Mouse (Mus musculus): Measurements from ENCODE around the gene Cmklr1. TPM values are rescaled to one million over a fixed set of nuclear protein-coding genes. Genes with fewer than 3 reads are reported as not detected.

Cmklr1 gene
- polyA plus RNA-seq, 1 experiment from 2014 or later, result 1.7 TPM

- no peak overlapping the region for H3K27ac ChIP-seq (replicated peaks)
- no peaks in the 10 kb centered on the region for H3K9me3 ChIP-seq (replicated peaks)
- no peak overlapping the region for H3K4me3 ChIP-seq (replicated peaks)
- WGBS (ENCODE audit: insufficient replicate concordance), result 77% methylated on average over 4 of the region's 4 CpGs
- no peak overlapping the region for H3K4me2 ChIP-seq
- no peaks in the 10 kb centered on the region for H3K27me3 ChIP-seq
- no peaks in the 10 kb centered on the region for H3K36me3 ChIP-seq (replicated peaks)
- no peak for ATAC-seq (ENCODE audit: insufficient read depth)
- H3K9ac ChIP-seq, result no peak overlapping the region
- H3K4me1 ChIP-seq (replicated peaks), result no peaks in the 10 kb centered on the region
Measured at GRCm38 (mm10) chr5:113679509-113679908, 29.3 kb upstream of the Cmklr1 start.

DNA sequence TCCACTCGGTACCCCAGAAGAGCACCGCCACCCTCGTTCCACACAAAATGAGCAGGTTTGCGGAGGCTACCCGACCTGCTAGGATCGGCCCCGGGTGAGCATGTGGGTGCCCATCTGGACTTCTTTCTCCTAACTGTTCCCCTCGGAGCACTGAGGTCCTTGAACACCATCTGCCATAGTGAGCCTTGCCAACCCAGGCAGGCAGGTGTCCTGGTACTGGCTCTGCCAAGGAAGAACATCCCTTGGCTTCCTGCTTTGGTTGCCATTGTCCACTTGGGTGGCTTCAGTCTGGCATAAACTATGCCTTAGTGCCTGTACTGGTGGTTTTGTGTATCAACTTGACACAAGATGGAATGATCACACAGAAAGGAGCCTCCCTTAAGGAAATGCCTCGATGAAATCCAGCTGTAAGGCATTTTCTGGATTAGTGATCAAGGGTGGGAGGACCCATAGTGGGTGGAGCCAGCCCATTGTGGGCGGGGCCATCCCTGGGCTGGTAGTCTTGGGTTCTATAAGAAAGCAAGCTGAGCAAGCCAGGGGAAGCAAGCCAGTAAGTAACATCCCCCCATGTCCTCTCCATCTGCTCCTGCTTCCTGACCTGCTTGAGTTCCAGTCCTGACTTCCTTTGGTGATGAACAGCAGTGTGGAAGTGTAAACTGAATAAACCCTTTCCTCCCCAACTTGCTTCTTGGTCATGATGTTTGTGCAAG lies 28.7 kb upstream of the Cmklr1 start:
- Histone ChIP-seq H3K27ac (replicated peaks) (no peak overlapping the region), H3K4me2 (no peak overlapping the region), H3K27me3 (no peaks in the 10 kb centered on the region), H3K4me1 (replicated peaks) (no peaks in the 10 kb centered on the region), H3K36me3 (replicated peaks) (no peaks in the 10 kb centered on the region), H3K9ac (no peak overlapping the region), H3K4me3 (replicated peaks) (no peak overlapping the region), H3K9me3 (replicated peaks) (no peaks in the 10 kb centered on the region)
- 67% methylated on average over 10 of the region's 10 CpGs for WGBS (ENCODE audit: insufficient replicate concordance)
- ATAC-seq (ENCODE audit: insufficient read depth), result no peak

DNA sequence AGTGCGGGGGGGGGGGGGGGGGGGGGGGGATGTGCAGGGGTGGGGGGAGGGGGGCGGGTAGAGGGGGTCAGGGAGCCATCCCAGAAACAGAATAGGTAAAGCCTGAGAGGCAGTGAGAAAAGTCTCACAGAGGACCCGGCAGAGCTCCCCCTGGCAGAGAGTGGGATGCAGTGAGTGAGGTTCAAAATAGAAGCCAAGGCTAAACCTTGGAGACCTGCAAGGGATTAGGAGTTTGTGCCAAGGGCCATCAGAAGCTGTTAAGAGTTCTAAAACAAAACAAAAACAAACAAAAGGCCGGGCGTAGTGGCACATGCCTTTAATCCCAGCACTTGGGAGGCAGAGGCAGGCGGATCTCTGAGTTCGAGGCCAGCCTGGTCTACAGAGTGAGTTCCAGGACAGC lies 27.3 kb upstream of the Cmklr1 start:
- Histone ChIP-seq H3K9me3 (replicated peaks) (no peaks in the 10 kb centered on the region), H3K4me1 (replicated peaks) (no peaks in the 10 kb centered on the region), H3K27me3 (no peaks in the 10 kb centered on the region), H3K27ac (replicated peaks) (no peak overlapping the region), H3K4me3 (replicated peaks) (no peak overlapping the region), H3K36me3 (replicated peaks) (no peaks in the 10 kb centered on the region), H3K9ac (no peak overlapping the region), H3K4me2 (no peak overlapping the region)
- WGBS (ENCODE audit: insufficient replicate concordance), result 73% methylated on average over 5 of the region's 7 CpGs
- ATAC-seq (ENCODE audit: insufficient read depth), result no peak

DNA sequence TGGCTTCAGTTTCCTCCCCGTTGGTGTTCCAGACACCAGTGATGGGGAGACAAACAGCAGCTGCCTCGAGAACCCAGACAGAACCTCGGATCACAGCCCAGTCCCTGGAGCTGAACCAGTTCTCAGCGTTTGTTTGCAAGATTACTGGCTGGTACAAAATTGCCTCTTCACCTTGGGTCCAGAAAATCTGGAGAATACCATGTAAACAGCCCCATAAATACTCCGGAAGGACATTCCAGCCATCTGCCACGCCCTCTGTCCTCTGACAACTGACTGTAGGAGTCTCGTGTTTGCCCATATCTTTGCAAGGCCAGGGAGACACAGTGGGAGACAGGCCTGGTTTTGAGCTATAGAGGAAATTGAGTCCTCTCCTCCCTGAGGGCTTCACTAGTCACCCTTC lies 24.6 kb upstream of the Cmklr1 start:
- WGBS (ENCODE audit: insufficient replicate concordance), result 50% methylated on average over 7 of the region's 7 CpGs

DNA sequence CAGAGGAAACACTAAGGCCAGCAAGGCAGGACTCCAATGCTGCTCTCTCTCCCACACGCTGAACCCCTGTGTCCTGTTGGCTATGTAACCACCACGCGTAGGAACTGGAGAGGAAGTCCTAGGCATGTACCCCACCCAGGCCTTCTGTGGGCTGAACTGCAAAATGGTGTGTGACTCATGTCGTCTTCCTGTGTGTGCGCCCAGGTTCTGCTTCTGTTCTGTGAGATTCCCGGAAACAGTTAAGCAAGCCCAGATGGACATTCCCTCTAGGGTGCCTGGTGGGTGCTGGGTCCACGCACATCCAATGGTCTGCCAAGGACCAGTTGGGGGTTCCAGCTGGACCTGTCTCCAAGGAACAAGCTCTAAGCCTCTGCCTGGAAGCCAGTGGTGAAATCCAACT lies 22.2 kb upstream of the Cmklr1 start:
- H3K4me3 ChIP-seq (replicated peaks), result no peak overlapping the region
- WGBS (ENCODE audit: insufficient replicate concordance), result 17% methylated on average over 7 of the region's 7 CpGs
- no peak overlapping the region for H3K9ac ChIP-seq
- H3K9me3 ChIP-seq (replicated peaks), result no peaks in the 10 kb centered on the region
- no peaks in the 10 kb centered on the region for H3K36me3 ChIP-seq (replicated peaks)
- no peaks in the 10 kb centered on the region for H3K4me1 ChIP-seq (replicated peaks)
- H3K4me2 ChIP-seq, result no peak overlapping the region
- no peaks in the 10 kb centered on the region for H3K27me3 ChIP-seq
- ATAC-seq (ENCODE audit: insufficient read depth), result no peak
- no peak overlapping the region for H3K27ac ChIP-seq (replicated peaks)

More for the DNA sequence above, 24.6 kb upstream of the Cmklr1 start:
- Histone ChIP-seq H3K4me3 (replicated peaks) (no peak overlapping the region), H3K9ac (no peak overlapping the region), H3K4me1 (replicated peaks) (no peaks in the 10 kb centered on the region), H3K4me2 (no peak overlapping the region), H3K9me3 (replicated peaks) (no peaks in the 10 kb centered on the region), H3K27ac (replicated peaks) (no peak overlapping the region), H3K36me3 (replicated peaks) (no peaks in the 10 kb centered on the region), H3K27me3 (no peaks in the 10 kb centered on the region)
- no peak for ATAC-seq (ENCODE audit: insufficient read depth)

DNA sequence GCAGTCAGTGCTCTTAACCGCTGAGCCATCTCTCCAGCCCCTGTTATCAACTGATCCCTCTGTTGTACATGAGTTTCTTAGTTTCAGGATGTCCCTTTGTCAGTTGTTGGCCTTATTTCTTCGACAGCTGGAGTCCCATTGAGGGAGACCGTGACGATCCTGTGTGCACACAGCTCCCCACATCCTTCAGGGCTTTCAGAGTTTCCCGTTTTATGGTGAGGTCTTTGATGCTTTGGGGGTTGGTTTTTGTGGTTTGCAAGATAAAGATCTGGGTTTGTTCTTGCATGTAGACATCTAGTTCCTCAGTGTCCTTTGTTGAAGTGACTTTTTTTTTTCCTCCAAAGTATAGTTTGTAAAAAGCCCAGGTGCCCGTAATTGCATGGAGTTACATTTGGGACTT lies 20.4 kb upstream of the Cmklr1 start:
- H3K36me3 ChIP-seq (replicated peaks), result no peaks in the 10 kb centered on the region
- 8% methylated on average over 6 of the region's 6 CpGs for WGBS (ENCODE audit: insufficient replicate concordance)
- H3K9ac ChIP-seq, result no peak overlapping the region
- no peak overlapping the region for H3K27ac ChIP-seq (replicated peaks)
- no peaks in the 10 kb centered on the region for H3K27me3 ChIP-seq
- H3K9me3 ChIP-seq (replicated peaks), result no peaks in the 10 kb centered on the region
- no peaks in the 10 kb centered on the region for H3K4me1 ChIP-seq (replicated peaks)
- H3K4me3 ChIP-seq (replicated peaks), result no peak overlapping the region
- H3K4me2 ChIP-seq, result no peak overlapping the region
- ATAC-seq (ENCODE audit: insufficient read depth), result no peak

DNA sequence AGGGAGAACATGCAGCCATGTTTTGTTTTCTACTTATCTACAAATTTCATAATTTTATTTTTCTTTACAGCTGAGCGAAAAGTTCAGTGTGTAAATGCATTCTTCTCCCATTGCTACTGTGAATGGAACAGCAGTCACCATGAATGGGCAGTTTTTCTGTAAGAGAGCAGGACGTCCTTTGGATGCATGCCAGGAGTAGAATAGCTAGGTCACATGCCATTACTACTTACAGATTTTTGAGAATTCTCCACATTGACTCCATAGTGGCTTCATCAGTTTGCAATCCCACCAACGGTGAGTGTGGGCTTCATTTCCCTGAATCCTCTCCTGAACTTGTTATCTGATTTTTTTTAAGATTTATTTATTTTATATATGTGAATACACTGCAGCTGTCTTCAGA lies 19.9 kb upstream of the Cmklr1 start:
- Histone ChIP-seq H3K9ac (no peak overlapping the region), H3K27me3 (no peaks in the 10 kb centered on the region), H3K4me2 (no peak overlapping the region), H3K9me3 (replicated peaks) (no peaks in the 10 kb centered on the region), H3K27ac (replicated peaks) (no peak overlapping the region), H3K4me3 (replicated peaks) (no peak overlapping the region), H3K4me1 (replicated peaks) (no peaks in the 10 kb centered on the region), H3K36me3 (replicated peaks) (no peaks in the 10 kb centered on the region)
- WGBS (ENCODE audit: insufficient replicate concordance), result 30% methylated on average over 3 of the region's 3 CpGs
- no peak for ATAC-seq (ENCODE audit: insufficient read depth)

DNA sequence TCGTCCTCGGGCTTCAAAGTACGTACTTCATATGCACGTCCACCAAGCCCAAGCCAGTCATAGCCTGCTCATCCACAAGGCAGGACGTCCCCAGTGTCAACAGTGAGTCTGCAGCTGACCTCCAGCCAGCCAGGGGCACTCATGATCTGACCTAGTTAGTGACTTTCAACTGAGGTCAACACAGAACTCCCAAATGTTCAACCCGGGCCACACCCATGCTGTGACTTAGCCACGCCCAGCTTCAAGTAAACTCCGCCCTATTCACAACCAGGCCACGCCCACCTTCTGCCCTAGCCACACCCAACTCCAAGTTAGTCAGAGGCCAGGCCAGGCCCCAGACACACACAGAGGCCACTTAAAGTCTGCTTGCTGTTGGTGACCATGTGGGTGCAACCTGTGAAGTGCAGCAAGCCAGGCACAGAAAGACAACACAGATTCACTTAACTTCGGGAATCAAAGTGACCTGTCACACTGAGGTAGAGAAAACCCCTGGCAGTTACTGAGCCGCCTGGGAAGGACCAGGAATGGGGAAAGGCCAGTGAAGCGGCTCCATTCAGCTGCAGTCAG lies 14.5 kb upstream of the Cmklr1 start:
- no peak for ATAC-seq (ENCODE audit: insufficient read depth)
- Histone ChIP-seq H3K36me3 (replicated peaks) (no peaks in the 10 kb centered on the region), H3K4me2 (no peak overlapping the region), H3K27me3 (no peaks in the 10 kb centered on the region), H3K27ac (replicated peaks) (no peak overlapping the region), H3K4me3 (replicated peaks) (no peak overlapping the region), H3K9ac (no peak overlapping the region), H3K9me3 (replicated peaks) (no peaks in the 10 kb centered on the region), H3K4me1 (replicated peaks) (no peaks in the 10 kb centered on the region)
- WGBS (ENCODE audit: insufficient replicate concordance), result 58% methylated on average over 12 of the region's 12 CpGs

- Histone ChIP-seq H3K4me2 (no peak overlapping the region), H3K9me3 (replicated peaks) (no peaks in the 10 kb centered on the region), H3K4me1 (replicated peaks) (no peaks in the 10 kb centered on the region), H3K36me3 (replicated peaks) (no peaks in the 10 kb centered on the region), H3K4me3 (replicated peaks) (no peak overlapping the region), H3K27ac (replicated peaks) (no peak overlapping the region), H3K27me3 (no peaks in the 10 kb centered on the region), H3K9ac (no peak overlapping the region)
- WGBS (ENCODE audit: insufficient replicate concordance), result 29% methylated on average over 6 of the region's 6 CpGs
- ATAC-seq (ENCODE audit: insufficient read depth), result no peak
Measured at GRCm38 (mm10) chr5:113664127-113664526, 13.9 kb upstream of the Cmklr1 start.

DNA sequence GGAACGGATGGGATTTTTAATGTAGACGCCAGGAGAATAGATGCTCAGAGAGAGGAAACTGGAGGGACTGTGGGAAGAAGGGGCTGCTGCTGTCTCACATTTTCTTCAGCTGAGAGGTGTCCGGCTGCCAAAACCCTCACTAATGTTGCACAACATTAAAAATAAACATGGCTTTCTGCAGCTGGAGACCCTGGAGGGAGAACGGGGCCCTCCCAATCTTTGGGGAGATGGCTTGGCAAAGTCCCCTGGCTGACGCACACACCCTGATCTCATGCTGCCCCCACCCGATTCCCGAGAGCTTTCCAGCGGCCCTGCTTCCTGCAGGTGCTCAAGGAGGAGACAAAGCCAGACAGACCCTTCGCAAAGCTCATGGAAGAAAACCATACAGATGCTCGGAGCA lies 10.6 kb upstream of the Cmklr1 start:
- no peaks in the 10 kb centered on the region for H3K9me3 ChIP-seq (replicated peaks)
- ATAC-seq (ENCODE audit: insufficient read depth), result no peak
- H3K36me3 ChIP-seq (replicated peaks), result no peaks in the 10 kb centered on the region
- H3K27me3 ChIP-seq, result no peaks in the 10 kb centered on the region
- no peak overlapping the region for H3K9ac ChIP-seq
- 59% methylated on average over 10 of the region's 10 CpGs for WGBS (ENCODE audit: insufficient replicate concordance)
- H3K4me3 ChIP-seq (replicated peaks), result no peak overlapping the region
- no peak overlapping the region for H3K4me2 ChIP-seq
- no peaks in the 10 kb centered on the region for H3K4me1 ChIP-seq (replicated peaks)
- H3K27ac ChIP-seq (replicated peaks), result no peak overlapping the region

- H3K36me3 ChIP-seq (replicated peaks), result no peaks in the 10 kb centered on the region
- H3K27ac ChIP-seq (replicated peaks), result no peak overlapping the region
- H3K9ac ChIP-seq, result no peak overlapping the region
- H3K9me3 ChIP-seq (replicated peaks), result no peaks in the 10 kb centered on the region
- H3K4me2 ChIP-seq, result no peak overlapping the region
- H3K27me3 ChIP-seq, result peaks cover 14% of the 10 kb centered on the region
- no peaks in the 10 kb centered on the region for H3K4me1 ChIP-seq (replicated peaks)
- 77% methylated on average over 12 of the region's 12 CpGs for WGBS (ENCODE audit: insufficient replicate concordance)
- ATAC-seq (ENCODE audit: insufficient read depth), result no peak
- H3K4me3 ChIP-seq (replicated peaks), result no peak overlapping the region
Measured at GRCm38 (mm10) chr5:113654821-113655220, 4.6 kb upstream of the Cmklr1 start.

DNA sequence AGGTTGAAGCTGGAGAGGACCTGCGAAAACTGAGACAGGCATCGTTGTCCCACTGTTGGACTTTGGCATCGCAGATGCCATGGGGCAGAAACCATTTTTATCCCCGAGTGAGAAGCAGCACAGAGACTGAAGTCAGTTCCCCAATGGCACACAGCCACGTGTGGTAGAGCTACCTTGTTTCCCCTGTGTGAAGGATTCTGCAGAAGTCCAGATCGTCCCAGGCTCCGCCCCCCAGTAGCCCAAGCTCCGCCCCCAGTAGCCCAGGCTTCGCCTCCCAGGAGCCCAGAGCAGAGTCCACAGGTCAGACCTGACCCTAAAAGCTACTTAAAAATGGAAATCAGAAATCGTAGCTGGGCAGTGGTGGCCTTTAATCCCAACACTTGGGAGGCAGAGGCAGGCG lies 4.0 kb upstream of the Cmklr1 start:
- no peak for ATAC-seq (ENCODE audit: insufficient read depth)
- Histone ChIP-seq H3K4me3 (replicated peaks) (no peak overlapping the region), H3K27ac (replicated peaks) (no peak overlapping the region), H3K4me2 (no peak overlapping the region), H3K36me3 (replicated peaks) (no peaks in the 10 kb centered on the region), H3K27me3 (peaks cover 15% of the 10 kb centered on the region), H3K9ac (no peak overlapping the region), H3K4me1 (replicated peaks) (no peaks in the 10 kb centered on the region), H3K9me3 (replicated peaks) (no peaks in the 10 kb centered on the region)
- 57% methylated on average over 11 of the region's 11 CpGs for WGBS (ENCODE audit: insufficient replicate concordance)
